Mouse (Mus musculus) heart, embryonic 10.5 days (tissue): ENCODE results near the gene Gm5134. TPM values are rescaled to one million over a fixed set of nuclear protein-coding genes. Genes with fewer than 3 reads are reported as not detected.
A peak's percentile ranks its signal among the peaks of the same experiment; 100 is the strongest.

Experiments
- DNase-seq: peaks from one replicate; pipeline ENCODE4 v3.0.0-alpha.2; 2017; ENCODE audit warnings: low spot score
- H3K27ac ChIP-seq: fragments of 300-500 bp; sonication (generic); 2 replicates; pipeline ENCODE4 v1.5.1; 2016; ENCODE audit warnings: mild to moderate bottlenecking
- H3K27me3 ChIP-seq: fragments of 300-500 bp; sonication (generic); 2 replicates; pipeline ENCODE4 v1.6.1; 2016; ENCODE audit warnings: mild to moderate bottlenecking; ENCODE audit not compliant: poor library complexity, insufficient read depth, severe bottlenecking
- H3K36me3 ChIP-seq: fragments of 300-500 bp; sonication (generic); 2 replicates; pipeline ENCODE4 v1.6.1; 2016; ENCODE audit warnings: mild to moderate bottlenecking, moderate library complexity
- H3K4me1 ChIP-seq: fragments of 300-500 bp; sonication (generic); 2 replicates; pipeline ENCODE4 v1.6.1; 2016; ENCODE audit warnings: mild to moderate bottlenecking
- H3K4me3 ChIP-seq: fragments of 300-500 bp; sonication (generic); 2 replicates; pipeline ENCODE4 v1.5.1; 2016; ENCODE audit warnings: mild to moderate bottlenecking, moderate library complexity
- H3K9me3 ChIP-seq: fragments of 300-500 bp; sonication (generic); 2 replicates; pipeline ENCODE4 v1.6.1; 2016; ENCODE audit warnings: mild to moderate bottlenecking, moderate library complexity
- WGBS: fragments of 180-500 bp; shearing (Covaris S2); methylation state at CpG from one replicate; pipeline ENCODE4 v1.1.7; 2016; 5-methylcytosine and 5-hydroxymethylcytosine counted together
- polyA plus RNA-seq: library from polyadenylated mRNA; unstranded; fragments of >200 nt; fragmentation: Nextera tagmentation; extraction: Ambion mirVana; gene quantifications from 2 replicates; pipeline ENCODE4 v1.2.1, GENCODE M21; 2016

The Gm5134 gene
- 0.12 TPM in 1 of 2 replicates, not detected in the other for polyA plus RNA-seq

- whole genome bisulfite sequencing: 22% methylated on average over 20 of the region's 20 CpGs
- Histone ChIP-seq H3K9me3 (no peaks in the 10 kb centered on the region), H3K27ac (peak within 1 kb of the TSS; percentile 48; the same call in 1 of the 2 replicates), H3K4me1 (peaks cover 18% of the 10 kb centered on the region), H3K36me3 (no peaks in the 10 kb centered on the region), H3K4me3 (peak within 1 kb of the TSS; percentile 45), H3K27me3 (peaks cover 22% of the 10 kb centered on the region)
- no peak for DNase-seq
These were observed at the start of gene Gm5134 for GRCm38 (mm10) chr10:75954381-75954811. Gene Gm5134 (plus strand): TSS chr10:75954514.

- Histone ChIP-seq H3K27me3 (no peaks in the 10 kb centered on the region), H3K36me3 (peaks cover 97% of the 10 kb centered on the region), H3K27ac (no peak overlapping the region), H3K4me1 (0 out of 2 replicates have a peak, but pooled peaks cover 5% of the 10 kb centered on the region), H3K4me3 (no peak overlapping the region), H3K9me3 (no peaks in the 10 kb centered on the region)
- DNase-seq: no peak
- 93% methylated on average over 4 of the region's 4 CpGs for WGBS
These were observed 47.4 kb upstream of the Gm5134 start for GRCm38 (mm10) chr10:75906882-75907281.

- no peak for DNase-seq
- H3K36me3 ChIP-seq: peaks cover 90% of the 10 kb centered on the region
These were observed 43.6 kb upstream of the Gm5134 start for GRCm38 (mm10) chr10:75910698-75911097.

GRCm38 (mm10) chr10:75913013-75913589 is 41.2 kb upstream of the Gm5134 start:
- peaks cover 88% of the 10 kb centered on the region for H3K36me3 ChIP-seq

More at GRCm38 (mm10) chr10:75910698-75911097, 43.6 kb upstream of the Gm5134 start:
- H3K27ac ChIP-seq: no peak overlapping the region
- H3K4me3 ChIP-seq: no peak overlapping the region
- 93% methylated on average over 2 of the region's 2 CpGs for WGBS
- H3K27me3 ChIP-seq: no peaks in the 10 kb centered on the region
- peaks cover 20% of the 10 kb centered on the region; the same call in 1 of the 2 replicates for H3K4me1 ChIP-seq
- no peaks in the 10 kb centered on the region for H3K9me3 ChIP-seq

GRCm38 (mm10) chr10:75915557-75915956 is 38.8 kb upstream of the Gm5134 start:
- no peak overlapping the region for H3K27ac ChIP-seq
- peaks cover 48% of the 10 kb centered on the region; the same call in 1 of the 2 replicates for H3K4me1 ChIP-seq
- peaks cover 77% of the 10 kb centered on the region for H3K36me3 ChIP-seq
- no peak for DNase-seq
- H3K4me3 ChIP-seq: no peak overlapping the region
- no peaks in the 10 kb centered on the region for H3K9me3 ChIP-seq
- 46% methylated on average over 7 of the region's 7 CpGs for WGBS
- no peaks in the 10 kb centered on the region for H3K27me3 ChIP-seq

More at GRCm38 (mm10) chr10:75913013-75913589, 41.2 kb upstream of the Gm5134 start:
- WGBS: 53% methylated on average over 6 of the region's 6 CpGs
- H3K4me3 ChIP-seq: no peak overlapping the region
- peaks cover 29% of the 10 kb centered on the region; the same call in 1 of the 2 replicates for H3K4me1 ChIP-seq
- DNase-seq: no peak
- H3K9me3 ChIP-seq: no peaks in the 10 kb centered on the region
- no peaks in the 10 kb centered on the region for H3K27me3 ChIP-seq
- no peak overlapping the region for H3K27ac ChIP-seq

GRCm38 (mm10) chr10:75916840-75917239 is 37.5 kb upstream of the Gm5134 start:
- Histone ChIP-seq H3K27me3 (no peaks in the 10 kb centered on the region), H3K27ac (no peak overlapping the region), H3K4me1 (peaks cover 54% of the 10 kb centered on the region), H3K36me3 (peaks cover 65% of the 10 kb centered on the region), H3K9me3 (no peaks in the 10 kb centered on the region), H3K4me3 (no peak overlapping the region)
- 87% methylated on average over 8 of the region's 8 CpGs for WGBS
- no peak for DNase-seq

- peaks cover 53% of the 10 kb centered on the region for H3K36me3 ChIP-seq
- H3K4me1 ChIP-seq: peaks cover 52% of the 10 kb centered on the region
- DNase-seq: no peak
- 91% methylated on average over 5 of the region's 5 CpGs for WGBS
- H3K27me3 ChIP-seq: no peaks in the 10 kb centered on the region
- no peak overlapping the region for H3K4me3 ChIP-seq
- H3K27ac ChIP-seq: no peak overlapping the region
- no peaks in the 10 kb centered on the region for H3K9me3 ChIP-seq
These were observed 35.3 kb upstream of the Gm5134 start for GRCm38 (mm10) chr10:75919026-75919425.

GRCm38 (mm10) chr10:75921026-75921725 is 33.1 kb upstream of the Gm5134 start, which contains the start of gene Smarcb1:
Gene Smarcb1 (minus strand): TSS chr10:75921617.
- peak within 1 kb of the TSS; percentile 93 for H3K4me3 ChIP-seq
- no peaks in the 10 kb centered on the region for H3K9me3 ChIP-seq
- under 1% methylated on average over 76 of the region's 76 CpGs for WGBS
- H3K27me3 ChIP-seq: peaks cover 10% of the 10 kb centered on the region
- H3K27ac ChIP-seq: peak within 1 kb of the TSS; percentile 99
- H3K36me3 ChIP-seq: peaks cover 47% of the 10 kb centered on the region
- peaks cover 40% of the 10 kb centered on the region for H3K4me1 ChIP-seq
- peak; percentile 97 for DNase-seq

GRCm38 (mm10) chr10:75921726-75922560 is 32.4 kb upstream of the Gm5134 start:
- peaks cover 47% of the 10 kb centered on the region for H3K36me3 ChIP-seq
- DNase-seq: no peak
- H3K4me3 ChIP-seq: peak overlapping the region; percentile 93

GRCm38 (mm10) chr10:75924324-75924723 is 30.0 kb upstream of the Gm5134 start:
- Histone ChIP-seq H3K27me3 (peaks cover 40% of the 10 kb centered on the region), H3K4me1 (peaks cover 30% of the 10 kb centered on the region), H3K9me3 (no peaks in the 10 kb centered on the region), H3K27ac (no peak overlapping the region), H3K36me3 (peaks cover 37% of the 10 kb centered on the region), H3K4me3 (no peak overlapping the region)
- DNase-seq: no peak
- 66% methylated on average over 2 of the region's 2 CpGs for WGBS

More at GRCm38 (mm10) chr10:75921726-75922560, 32.4 kb upstream of the Gm5134 start:
- no peaks in the 10 kb centered on the region for H3K9me3 ChIP-seq
- H3K27ac ChIP-seq: peak overlapping the region; percentile 99
- H3K4me1 ChIP-seq: peaks cover 41% of the 10 kb centered on the region
- WGBS: 7% methylated on average over 22 of the region's 22 CpGs
- peaks cover 16% of the 10 kb centered on the region for H3K27me3 ChIP-seq

- Histone ChIP-seq H3K36me3 (peaks cover 37% of the 10 kb centered on the region), H3K9me3 (no peaks in the 10 kb centered on the region), H3K27ac (no peak overlapping the region), H3K27me3 (peaks cover 61% of the 10 kb centered on the region), H3K4me3 (no peak overlapping the region), H3K4me1 (peaks cover 23% of the 10 kb centered on the region)
- DNase-seq: no peak
- 48% methylated on average over 13 of the region's 13 CpGs for WGBS
These were observed 27.9 kb upstream of the Gm5134 start for GRCm38 (mm10) chr10:75926396-75926795.

GRCm38 (mm10) chr10:75930304-75930703 is 24.0 kb upstream of the Gm5134 start:
- Histone ChIP-seq H3K4me1 (peaks cover 36% of the 10 kb centered on the region), H3K36me3 (peaks cover 22% of the 10 kb centered on the region), H3K9me3 (no peaks in the 10 kb centered on the region), H3K4me3 (no peak overlapping the region), H3K27me3 (peaks cover 91% of the 10 kb centered on the region), H3K27ac (no peak overlapping the region)
- 27% methylated on average over 6 of the region's 6 CpGs for WGBS
- no peak for DNase-seq
